Mouse (Mus musculus): Measurements from ENCODE around the gene Prss34.

Gene Prss34

DNA sequence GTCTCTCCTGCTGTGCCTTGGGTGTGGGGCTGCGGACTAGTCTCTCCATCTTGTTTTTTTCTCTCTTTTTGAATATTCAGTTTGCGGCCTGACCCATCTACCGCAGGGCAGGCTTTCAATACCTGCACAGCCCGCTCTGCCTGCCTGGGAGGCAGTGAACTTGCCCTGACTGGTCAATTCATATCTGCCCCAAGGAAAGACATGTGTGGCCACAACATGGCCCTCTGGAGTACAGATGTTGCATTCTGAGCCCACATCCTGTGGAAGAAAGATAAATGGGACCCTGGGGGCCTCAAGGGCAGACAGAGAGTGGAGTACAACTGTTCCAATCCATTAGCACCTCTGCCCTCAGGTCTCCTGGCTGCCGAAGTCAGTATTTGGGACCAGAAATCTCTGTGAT, at the start of gene Prss34:
Gene Prss34, plus strand, starts transcription at position 301 of the 400 bp plus-strand sequence.
- in situ Hi-C loops (cut with MseI, MboI), result no loop called here

DNA sequence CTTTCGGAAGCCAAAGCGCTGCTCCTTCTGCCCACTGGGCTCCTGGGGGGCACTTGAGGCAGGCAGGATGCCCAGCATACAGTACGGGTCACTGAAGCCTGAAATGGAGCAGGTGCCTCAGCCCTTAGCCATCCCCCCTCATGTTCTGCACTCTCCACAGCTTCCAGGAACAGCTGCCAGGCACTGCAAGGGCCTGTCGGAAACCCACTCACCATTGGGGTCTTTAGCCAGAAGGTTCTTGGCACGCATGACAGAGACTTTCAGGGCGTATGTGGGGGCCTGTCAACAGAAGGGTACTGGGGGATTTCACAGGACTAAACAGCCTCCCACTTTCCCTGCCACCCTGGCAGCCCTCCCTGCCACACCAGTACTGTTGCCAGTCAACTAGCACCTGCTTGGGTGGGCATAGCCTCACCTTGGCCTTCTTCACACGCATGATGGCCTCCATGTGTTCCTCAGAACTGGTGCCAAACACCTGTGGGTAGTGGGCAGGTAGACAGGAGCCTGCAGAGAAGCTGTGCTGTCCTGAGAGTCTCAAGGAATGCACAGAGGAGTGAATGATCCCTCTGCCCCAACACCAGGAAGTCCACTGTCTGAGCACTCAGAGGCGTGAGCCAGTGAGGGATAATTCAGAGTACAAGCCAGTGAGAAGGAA, 47.9 kb upstream of the Prss34 start:
- in situ Hi-C loops (cut with MseI, MboI), result no loop called here

DNA sequence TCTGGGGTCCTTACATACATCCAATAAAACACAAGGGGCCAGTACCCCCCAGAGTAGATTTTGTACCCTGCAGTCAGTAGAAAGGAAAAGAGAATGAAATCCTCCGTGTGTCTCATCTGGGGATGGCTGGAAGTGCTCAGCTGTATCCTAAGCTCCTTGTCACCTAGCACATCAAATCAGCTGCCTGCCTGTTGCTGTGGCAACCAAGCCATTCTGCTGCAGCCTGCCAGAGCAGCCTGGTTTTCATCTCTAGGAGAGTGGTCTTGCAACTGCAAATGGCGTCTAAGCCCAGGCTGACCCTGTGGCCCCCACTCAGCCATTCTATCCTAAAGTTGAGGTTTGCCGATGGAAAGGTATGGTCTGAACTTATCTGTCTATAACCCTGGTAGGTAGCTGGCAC, 45.6 kb upstream of the Prss34 start:
- in situ Hi-C loops (cut with MseI, MboI), result no loop called here

DNA sequence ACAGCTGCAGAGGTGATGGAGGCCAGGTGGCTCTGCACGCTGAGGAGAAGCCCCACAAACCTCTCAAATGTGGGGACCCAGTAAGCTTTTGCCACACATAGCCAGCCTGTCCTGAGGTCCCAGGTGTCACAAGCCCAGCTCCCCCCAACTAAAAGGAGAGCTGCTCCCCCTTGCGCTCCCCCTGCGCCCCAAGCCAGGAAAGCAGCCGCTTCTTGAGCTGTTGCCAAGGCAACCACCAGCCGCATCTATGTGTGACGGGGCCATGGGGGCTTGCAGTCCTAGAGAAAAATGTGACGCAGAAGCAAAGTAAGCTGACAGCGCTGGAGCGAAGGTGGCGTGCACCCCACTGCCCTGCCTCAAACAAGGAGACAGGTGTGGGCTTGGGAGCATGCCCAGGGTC, 44.4 kb upstream of the Prss34 start:
- in situ Hi-C loops (cut with MseI, MboI), result no loop called here

- in situ Hi-C loops (cut with MseI, MboI), result no loop called here
These were observed 43.1 kb upstream of the Prss34 start for GRCm38 (mm10) chr17:25255110-25255509.

DNA sequence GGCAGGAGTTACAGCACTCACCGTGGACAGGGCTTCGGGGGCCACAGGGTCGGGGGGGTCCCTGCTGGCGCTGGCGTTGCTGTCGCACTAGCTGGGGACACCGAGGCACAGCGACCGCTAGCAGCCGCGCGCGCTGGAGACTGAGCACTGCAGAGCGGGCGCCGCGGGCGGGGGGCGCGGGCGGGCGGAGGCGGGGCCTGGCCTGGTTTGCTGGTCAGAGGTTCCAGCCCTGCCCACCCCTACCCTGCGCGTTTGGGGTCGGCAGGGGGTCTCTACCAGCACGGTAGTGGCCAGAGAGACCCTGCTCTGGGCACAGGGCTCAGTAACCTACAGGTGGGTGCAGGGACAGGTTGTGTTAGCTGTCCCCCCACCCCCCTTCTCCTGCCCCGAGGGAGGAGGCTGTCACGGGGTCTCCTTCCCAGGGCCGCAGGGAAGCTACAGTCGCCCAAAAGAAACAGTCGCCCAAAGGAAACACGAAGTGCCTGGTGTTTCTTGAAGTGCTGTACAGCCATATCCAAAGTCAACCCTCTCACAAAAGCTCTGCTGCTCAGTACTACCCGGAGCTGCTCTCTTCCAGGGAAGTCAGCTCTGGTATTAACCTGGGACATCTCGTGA, 41.9 kb upstream of the Prss34 start, which contains the start of gene Baiap3:
Gene Baiap3, minus strand, starts transcription at position 225 of the 615 bp plus-strand sequence.
- in situ Hi-C loops (cut with MseI, MboI), result no loop called here

- in situ Hi-C loops (cut with MseI, MboI), result no loop called here
These were observed 40.4 kb upstream of the Prss34 start for GRCm38 (mm10) chr17:25257804-25258261.

DNA sequence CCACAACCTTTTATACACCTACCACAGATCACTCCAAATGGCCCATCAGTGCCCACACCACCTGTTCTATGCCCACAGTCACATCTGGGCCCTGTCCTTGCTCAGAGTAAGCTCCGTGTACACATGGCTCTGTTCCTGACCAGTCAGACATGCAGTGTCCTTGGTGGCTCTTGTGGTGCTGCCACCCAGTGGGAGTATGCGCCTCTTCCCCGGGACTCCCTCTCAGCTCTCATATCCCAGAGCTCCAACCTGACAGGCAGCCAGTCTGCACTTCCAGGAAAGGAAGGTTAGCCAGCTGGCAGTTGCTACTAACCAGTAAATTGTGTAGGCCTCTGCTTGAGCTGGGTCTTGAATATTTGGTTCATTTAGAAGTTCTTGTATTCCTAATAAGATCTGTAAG, 33.7 kb upstream of the Prss34 start:
- in situ Hi-C loops (cut with MseI, MboI), result no loop called here

DNA sequence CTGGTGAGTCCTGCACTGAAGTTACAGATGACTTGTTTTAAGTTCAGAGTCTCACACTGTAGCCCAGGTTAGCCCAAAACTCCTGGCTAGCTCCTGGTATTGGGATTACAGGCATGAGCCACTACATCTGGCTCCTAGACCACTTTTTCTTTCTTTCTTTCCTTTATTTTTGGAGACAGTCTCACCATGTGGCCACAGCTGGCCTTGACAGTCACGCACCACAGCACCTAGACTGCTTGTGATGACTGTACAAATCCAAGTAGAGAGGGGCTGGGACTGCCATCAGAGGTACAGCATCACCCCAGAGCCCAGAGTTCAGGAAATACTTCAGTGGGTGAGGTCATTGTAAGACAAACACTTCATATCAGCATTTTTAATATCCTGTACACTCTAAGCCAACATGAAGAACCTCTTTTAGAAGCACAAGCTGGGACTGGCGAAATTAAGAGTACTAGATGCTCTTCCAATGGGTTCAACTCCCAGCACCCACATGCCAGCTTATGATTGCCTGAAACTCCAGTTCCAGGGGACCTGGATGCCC, 27.3 kb upstream of the Prss34 start:
- in situ Hi-C loops (cut with MseI, MboI), result no loop called here

- in situ Hi-C loops (cut with MseI, MboI), result no loop called here
These were observed 25.9 kb upstream of the Prss34 start for GRCm38 (mm10) chr17:25272326-25272725.

- in situ Hi-C loops (cut with MseI, MboI), result no loop called here
These were observed 25.1 kb upstream of the Prss34 start for GRCm38 (mm10) chr17:25272951-25273705.

DNA sequence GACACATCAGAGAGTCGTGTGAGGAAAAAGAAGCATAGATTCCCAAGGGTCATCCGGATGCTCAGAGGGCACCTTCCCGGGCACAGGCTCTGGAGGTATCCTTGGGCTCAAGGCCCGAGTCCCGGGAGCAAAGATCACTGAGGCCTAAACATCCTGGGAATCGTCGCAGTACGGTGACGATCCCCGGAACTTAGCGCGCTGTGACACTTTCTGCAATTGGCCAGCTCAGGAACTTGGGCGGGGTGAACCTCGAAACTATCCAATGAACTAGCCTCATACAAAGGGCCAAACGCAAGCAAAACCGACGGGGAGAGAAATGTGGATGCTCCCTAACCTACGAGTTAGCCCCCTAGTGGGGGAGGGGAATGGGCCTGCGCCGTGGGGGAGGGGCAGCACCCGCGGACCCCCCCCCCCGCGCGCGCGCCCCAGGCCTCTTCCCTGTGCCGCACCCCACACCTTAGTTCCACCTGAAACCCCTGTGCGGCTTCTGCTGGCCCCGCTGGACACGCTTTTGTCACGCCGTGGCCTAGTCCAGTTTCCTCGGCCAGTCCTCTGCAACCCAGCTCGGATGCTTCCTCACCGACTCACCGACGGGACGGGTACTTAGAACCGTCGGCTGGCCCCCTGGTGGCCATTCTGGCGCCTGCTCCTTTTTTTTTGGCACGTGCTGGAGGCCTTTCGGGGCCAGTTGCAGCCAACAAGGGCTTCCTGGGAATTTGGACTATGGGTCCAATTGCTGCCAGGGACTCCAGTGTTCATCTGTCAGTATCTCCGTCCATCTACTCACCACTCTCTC, 24.3 kb upstream of the Prss34 start:
- in situ Hi-C loops (cut with MseI, MboI), result no loop called here

DNA sequence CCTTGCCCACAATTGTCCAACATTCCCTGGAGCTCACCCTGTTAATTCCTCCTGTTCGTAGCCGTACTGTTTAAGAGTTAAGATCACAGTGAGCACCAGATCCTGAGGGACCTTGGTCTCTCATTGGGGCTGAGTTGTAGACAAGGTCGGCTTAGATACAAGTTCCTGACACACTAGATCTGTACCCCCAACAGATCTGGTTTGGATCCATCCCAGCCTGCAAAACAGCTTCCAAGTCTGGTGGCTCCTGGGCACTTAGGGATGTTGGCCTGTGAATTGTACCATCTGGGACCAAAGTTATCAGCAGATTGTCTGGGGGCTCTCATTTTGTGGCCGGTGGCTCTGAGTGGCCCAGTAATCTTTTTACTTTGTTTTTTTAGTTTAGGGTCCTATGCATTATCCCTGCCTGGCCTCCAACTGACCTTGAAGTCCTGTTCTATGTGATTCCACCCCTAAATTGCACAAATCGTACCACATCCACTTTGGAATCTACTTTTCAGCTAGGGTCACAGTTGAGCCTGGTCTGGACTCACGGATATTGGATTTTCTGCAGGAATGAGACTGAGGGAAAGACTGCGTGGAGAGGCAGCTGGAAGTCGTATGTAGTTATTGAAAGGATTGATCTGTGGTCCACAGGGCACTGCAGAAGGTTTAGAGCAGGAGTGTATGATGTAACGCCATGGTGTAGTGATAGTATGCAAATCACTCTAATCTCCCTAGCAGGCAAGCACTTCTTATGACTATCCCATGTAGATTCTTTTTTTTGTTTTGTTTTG, 23.4 kb upstream of the Prss34 start, which contains the start of gene Ube2i:
Gene Ube2i, minus strand, starts transcription at position 52 of the 776 bp plus-strand sequence.
- in situ Hi-C loops (cut with MseI, MboI), result no loop called here

GRCm38 (mm10) chr17:25275833-25276232, 22.4 kb upstream of the Prss34 start:
- in situ Hi-C loops (cut with MseI, MboI), result no loop called here

GRCm38 (mm10) chr17:25282133-25282532, 16.1 kb upstream of the Prss34 start:
- in situ Hi-C loops (cut with MseI, MboI), result no loop called here

DNA sequence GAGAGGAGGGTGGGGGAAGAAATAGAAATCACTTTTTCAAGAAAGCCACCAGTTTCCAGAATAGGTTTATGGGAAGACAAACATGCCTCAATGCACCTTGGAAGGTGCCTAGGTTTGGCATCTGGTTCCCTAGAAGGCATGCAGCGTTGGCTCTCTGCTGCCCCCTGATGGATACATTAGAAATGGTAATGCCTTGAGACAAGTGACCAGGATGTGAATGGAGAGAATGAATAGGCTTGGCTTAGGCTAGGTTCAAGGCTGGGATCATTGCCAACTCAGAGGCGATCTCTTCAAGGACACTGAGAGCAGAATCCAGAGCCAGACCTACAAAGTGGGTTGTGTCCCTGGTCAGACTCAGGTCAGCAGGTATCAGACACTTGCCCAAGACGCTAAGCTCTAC, 13.2 kb upstream of the Prss34 start:
- in situ Hi-C loops (cut with MseI, MboI), result no loop called here

GRCm38 (mm10) chr17:25288842-25289241, 9.4 kb upstream of the Prss34 start:
- in situ Hi-C loops (cut with MseI, MboI), result no loop called here

DNA sequence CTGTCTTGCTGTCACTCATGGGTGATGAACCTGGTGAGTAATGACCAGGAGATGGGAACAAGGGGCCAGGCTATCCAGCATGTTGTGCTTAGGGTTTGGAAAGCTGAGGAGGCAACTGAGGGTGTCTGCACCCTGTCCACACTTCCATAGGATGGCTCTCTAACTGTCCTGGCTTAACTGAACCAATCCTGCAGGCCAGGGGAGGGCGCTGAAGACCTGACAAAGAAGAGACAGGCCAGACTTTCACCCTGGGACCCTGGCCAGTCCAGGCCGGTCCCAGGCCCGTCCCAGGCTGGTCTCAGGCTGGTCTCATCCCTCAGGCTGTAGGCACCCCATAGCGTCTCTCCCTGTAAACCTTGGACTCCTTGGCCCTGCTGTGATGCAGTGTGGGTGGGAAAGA, 7.8 kb upstream of the Prss34 start:
- in situ Hi-C loops (cut with MseI, MboI), result no loop called here

DNA sequence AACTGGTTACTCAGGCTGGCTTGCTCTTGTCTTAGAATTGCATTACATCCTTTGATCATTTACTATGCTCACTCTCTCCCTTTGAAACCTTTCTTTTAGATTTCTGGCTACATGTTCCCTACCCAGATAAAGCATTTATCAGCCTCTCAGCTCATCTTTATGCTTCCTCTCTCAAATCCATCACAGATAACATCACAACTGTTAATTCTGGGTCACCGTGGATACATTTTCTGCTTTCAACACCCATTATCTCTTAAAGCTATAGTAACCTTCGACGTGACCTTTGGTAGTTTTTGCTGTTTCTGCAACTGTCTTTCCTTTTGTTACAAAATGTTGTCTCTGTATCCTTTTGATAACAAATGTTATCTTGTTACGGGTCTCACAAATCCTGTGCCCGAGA, 4.7 kb upstream of the Prss34 start:
- in situ Hi-C loops (cut with MseI, MboI), result no loop called here

- in situ Hi-C loops (cut with MseI, MboI), result no loop called here
These were observed 4.1 kb upstream of the Prss34 start for GRCm38 (mm10) chr17:25294111-25294510.

GRCm38 (mm10) chr17:25308346-25308745, 10.2 kb downstream of the Prss34 start, which contains the start of gene Prss28:
Gene Prss28, plus strand, starts transcription at chr17:25308646.
- in situ Hi-C loops (cut with MseI, MboI), result no loop called here
